Mouse (Mus musculus): ENCODE measurements at regions not wholly inside any gene's neighbourhood (a gene's known extent, or its start where the extent isn't known, plus 50 kb on each side); places are given as distances from the start of the nearest gene placed in this dataset.

DNA sequence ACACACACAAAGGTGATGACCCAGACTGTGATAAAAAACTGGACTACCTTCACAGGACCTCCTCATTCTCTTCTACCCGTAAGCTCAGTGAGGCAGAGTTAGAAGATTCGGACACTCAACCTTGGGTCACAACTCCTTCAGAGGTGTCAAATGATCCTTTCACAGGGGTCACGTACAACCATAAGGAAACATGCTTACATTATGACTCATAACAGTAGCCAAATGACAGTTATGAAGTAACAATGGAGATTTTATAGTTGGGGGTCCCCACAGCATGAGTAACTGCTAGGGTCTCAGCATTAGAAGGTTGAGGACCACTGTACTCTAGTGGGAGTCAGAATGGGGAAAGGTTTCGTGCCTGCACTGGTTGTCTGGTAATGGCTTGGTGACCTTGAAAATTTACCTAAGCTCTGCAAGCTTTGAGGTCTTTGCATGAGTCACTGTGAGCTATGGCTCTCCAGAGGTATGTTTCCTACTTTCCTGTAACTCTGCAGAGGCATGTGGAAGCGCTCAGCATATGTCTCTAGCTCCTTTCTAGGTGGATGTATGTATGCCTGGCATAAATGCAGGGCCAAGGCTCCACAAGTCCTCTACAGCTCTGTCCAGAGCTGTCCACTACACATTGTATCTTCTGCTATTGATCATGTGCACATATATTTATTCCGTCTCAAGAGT is 158.6 kb downstream of the Rap2a start:
- TF ChIP-seq POLR2A (IDR thresholded peaks at IDR 0.05; ENCODE audit: low read depth, low read length) (no peak), CTCF (conservative IDR thresholded peaks at IDR 0.05; ENCODE audit: insufficient read depth, insufficient read length, low read depth, low read length) (no peak)

All from kidney, adult 2 months (tissue).